Mouse (Mus musculus) right cerebral cortex, postnatal 10 days (tissue): ENCODE data around the gene Farsa.
"Not testable (repeated sequence)": the region's sequence is repeated elsewhere in the genome, so short reads cannot be mapped to it uniquely, and the experiment has no call there.

ENCODE experiments used
- DNase-seq, 2 experiments: peaks; one replicate each; pipeline ENCODE4 v3.0.0; 2021; ENCODE audit warnings: low spot score in 2 of 2

Farsa gene

DNA sequence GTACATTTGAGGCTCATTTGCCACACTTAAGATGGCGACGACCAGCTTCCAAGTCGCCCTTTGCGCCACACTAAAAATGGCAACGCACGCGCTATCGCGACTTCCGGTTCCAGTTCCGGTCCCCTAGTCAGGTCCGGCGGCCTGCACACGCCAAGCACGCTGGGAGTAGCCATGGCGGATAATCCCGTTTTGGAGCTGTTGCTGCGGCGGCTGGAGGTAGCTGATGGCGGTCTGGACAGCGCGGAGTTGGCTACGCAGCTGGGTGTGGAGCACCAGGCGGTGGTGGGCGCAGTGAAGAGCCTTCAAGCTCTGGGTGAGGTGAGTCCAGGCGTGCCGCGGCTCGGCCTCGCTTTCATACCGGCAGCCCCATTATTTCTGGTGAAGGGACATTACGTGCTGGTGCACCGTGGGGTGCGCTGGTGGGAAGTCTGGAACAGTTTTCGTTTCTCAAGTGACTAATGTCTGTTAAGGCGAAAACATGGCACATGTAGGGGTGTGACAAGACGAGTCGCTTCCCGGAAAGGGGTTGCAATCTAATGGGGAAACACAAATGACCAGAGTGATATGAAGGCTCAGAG lies at the start of gene Farsa:
TSS of gene Farsa (plus strand) at position 126 of the 578 bp plus-strand sequence.
- DNase-seq = peak; percentile 96 to 97

DNA sequence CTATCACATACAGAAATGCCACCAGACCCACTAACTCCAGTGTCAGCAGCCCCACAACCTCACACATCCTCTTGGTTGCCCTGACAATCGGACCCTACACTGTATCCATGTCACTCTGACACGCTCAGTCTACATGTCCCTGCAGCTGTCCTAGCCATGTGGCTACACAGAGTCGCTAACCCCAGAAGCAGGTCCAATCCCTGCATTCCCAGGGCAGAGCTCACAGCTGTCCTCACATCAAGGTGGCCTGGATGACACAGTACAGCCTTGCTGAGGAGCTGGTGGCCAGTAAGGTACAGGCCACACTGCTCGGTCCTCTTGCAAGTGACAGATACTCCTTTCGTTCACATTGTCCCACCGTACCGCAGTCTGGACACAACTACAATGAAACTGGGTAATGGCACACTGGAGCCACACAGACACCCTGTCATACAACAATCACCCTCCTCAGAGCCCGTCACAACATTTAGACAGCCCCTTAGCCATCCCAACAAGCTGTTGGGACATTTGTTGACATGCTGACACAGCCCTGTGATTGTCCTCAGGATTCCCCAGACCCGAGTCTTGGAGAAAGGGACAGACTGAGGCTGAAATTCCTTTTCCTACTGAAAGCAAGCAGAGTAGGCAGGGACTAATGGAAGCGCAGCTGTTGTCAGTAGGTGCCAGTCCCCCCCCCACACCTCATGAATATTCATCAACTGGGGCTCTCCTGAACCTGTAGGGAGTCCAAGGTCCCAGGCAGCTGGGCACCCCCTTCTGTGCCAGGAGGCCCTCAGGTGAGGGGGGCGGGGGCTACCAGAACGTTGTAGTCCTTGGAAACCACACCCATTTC lies 47.5 kb upstream of the Farsa start:
- DNase-seq = no peak

DNA sequence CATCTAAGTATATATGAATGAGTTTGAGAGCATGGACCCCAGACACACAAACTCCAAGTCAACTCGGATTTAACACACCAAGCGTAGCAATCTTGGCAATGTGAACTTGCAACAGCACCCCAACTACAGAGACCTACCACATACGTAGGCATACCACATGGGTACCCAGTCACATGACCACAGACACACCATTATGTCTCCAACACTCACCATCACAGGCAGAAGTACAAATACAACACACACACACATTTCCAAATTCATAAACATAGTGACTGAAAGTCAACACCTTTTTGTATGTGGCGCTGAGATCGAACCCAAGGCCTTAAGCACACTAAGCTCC lies 46.9 kb upstream of the Farsa start:
- DNase-seq = no peak

DNA sequence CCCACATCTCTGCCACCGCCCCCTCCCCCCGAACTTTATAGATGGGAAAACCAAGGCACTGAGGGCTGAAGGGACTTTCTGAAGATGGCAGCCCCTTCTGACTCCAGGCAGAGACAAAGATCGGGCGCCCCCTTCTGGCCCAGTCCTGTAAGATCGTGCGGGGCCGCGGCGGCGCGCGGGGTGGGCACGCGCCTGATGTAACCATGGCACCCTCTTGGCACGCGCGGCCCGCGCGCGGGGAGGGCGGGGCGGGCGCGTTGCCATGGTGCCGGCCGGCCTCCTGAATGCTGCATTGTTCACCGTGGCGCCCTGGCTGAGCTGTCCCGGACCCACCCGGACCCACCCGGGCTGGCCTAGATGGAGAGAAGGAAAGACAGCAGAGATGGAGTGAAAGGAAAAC lies 45.9 kb upstream of the Farsa start:
- DNase-seq = peak; percentile 95 to 97

DNA sequence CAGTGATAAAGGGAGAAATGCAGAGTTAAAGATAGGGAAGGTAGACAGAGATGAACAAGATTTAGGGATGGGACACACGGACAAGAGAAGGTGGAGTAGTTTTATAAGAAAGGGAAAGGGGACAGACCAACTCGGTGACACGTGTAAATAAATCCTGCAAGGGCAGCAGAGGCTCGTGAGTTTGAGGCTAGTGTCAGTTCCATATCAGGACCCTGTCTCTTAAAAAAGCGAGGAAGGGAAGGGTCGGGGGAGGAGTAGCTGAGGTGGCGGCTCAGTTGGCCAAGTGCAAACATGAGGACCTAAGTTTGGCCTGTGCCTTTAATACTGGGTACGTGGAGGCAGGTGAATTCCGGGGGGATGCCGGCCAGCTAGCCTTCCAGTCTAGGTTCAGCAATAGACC lies 45.5 kb upstream of the Farsa start:
- no peak for DNase-seq

DNA sequence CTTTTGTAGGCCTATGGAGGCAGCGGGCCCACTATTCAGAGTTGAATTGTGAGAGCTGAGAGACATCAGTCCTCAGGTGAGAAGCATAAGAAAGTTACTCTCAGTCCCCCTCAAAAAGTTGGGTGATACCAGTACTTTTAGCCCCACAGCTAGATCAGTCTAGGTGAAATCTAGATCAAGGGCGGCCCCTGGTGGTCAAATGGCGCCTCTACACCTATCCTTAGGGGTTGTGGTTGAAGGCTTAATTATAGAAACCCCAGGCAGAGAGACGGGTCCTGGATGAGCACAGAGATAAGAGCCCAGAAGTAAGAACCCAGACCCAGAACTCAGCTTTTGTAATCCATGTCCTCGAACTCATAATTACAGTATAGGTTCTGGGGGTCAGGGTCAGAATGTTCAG lies 43.7 kb upstream of the Farsa start:
- peak; percentile 86 to 92 for DNase-seq

DNA sequence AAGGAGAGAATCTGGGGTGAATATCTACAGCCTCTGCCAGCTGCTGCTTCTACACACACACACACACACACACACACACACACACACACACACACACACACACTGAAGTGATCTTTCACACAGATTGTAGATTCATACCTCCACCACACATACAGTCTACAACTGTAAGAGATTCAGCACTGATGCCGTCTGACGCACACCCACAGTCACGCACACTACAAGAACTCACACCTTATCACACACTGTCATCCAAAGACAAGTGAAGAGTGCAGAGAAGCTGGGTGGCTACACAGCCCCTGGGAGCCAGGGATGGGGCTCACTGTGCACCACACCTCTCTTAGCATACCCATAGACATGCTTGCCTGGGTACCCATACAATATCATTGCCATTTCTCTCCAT lies 43.0 kb upstream of the Farsa start:
- DNase-seq = no peak

DNA sequence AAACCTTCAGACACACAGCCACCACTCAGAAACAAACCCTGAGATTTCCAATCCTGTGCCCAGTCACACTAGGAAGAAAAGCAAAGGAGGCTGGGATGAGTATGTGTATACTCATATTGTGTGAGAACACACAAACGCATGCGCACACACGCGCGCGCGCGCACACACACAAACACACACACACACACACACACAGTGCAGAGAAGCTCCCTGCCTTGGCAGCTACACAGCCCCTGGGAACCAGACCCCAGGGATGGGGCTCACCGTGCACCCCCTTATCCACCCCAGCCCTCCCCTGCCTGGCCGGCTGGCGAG lies 42.6 kb upstream of the Farsa start:
- no peak for DNase-seq

DNA sequence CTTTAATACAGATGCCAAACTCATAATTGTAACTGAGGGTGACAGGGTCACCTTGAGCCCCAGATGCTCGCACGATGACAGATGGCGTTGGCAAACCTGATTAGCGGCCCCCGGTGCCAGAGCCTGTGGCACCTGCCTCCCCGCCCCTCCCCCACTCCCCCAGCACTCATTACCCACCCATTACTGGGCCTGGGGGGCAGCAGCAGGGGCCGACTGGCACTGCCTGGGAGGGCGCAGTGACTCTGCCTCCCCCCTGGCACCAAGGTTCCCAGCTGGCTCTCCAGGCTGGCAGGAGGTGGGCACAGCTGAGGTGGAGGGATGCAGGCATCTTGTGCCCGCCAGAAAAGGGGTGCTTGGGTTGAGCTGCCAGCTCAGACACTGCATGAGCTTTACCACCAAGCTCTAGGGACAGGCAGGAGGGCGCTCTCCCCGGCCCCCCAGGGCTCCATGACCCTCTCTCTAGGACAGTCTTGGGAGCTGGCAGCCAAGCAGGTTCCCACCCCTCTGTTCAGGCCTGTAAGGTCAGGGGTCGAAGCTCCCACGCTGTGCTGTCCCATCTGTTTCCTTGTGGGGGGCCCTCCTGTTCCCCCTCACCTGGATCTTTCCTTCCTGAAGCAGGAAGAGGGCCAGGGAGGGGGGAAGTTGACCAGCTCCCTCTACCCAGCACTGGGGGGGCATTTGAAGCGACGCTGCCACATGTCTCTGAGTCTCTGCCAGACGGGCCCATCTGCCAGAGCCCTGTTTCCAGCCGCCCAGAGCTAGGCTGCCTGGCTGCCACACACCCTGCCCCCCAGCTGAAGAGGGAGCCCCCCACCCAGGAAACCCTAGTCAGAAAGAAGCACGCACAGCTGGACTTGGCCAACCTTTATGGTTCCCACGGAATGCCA lies 42.0 kb upstream of the Farsa start:
- peak; percentile 75 to 76 for DNase-seq

DNA sequence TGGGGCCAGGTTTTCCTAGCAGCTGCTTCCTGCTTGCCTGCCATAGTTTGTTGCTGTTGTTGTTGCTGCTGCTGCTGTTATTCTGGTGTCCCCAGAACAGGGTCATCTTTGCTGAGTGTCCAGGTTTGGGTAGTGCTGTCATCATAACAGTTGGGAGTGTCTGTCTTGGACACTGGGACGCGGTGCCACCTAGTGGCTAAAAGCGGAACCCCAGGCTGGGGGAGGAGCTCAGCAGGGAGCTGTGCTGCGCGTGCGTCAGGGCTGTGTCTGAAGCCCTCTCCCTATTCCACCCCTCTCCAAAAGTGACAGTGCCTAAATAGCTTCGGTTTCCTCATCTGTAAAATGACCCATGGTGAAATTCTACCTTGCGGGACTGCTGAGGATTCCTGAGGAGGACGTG lies 41.2 kb upstream of the Farsa start:
- peak; percentile 94 to 96 for DNase-seq

DNA sequence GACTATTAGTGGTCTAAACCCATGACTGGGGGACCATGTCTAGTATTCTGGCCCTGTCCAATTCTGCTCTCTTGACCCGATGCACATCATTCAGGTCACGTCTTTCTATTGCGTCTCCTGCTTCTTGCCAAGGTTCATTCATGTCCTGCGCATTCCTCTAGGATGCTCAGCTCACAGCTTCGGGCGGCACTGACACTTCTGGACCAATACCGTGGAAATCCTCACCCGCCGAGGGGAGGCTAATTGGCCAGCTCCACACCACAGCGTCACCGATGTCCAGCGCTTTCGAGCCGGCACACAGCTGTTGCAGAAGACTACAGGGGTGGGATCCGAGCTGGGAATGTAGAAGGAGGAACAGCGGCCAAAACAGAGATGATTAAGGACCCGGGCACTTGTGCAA lies 40.7 kb upstream of the Farsa start:
- DNase-seq = no peak

DNA sequence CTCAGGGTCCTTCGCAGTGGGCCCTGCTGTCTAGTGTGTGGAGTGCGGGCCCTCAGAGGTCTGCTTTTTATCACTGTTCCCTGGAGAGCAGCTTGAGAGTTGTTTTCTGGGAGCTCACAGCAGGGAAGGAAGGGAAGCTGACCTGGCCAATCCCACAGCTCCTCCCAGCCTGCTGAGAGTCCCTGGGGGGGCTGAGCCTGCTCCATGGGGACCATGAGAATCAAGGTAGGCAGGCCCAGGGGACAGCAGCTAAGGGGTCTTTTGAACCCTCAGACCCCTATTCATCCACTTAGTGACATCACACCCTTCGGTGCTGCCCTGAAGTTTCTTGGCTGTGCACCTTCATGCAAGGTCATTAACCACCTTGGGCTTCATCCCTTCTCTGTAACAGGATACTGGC lies 34.1 kb upstream of the Farsa start, which contains the start of gene Dand5:
TSS of gene Dand5 (minus strand) at position 101 of the 400 bp plus-strand sequence.
- DNase-seq = no peak

DNA sequence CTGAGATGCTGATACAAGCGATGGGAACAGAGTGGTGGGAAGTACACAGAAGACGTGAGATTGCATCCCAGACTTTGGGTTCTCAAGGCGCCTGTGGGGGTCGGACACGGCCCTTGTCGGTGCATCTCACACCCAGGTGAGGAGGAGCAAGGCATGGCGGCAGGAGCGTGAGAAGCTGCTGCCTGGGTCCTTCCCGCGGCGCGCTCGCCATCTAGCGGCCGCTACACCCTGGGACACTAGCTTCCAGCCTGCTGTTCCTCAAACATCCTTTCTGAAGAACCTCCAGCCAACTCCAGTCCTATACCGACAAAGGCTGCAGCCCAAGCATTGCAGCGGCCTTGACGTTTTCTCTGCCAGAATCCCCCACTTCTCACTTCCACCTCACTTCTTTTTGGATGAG lies 33.1 kb upstream of the Farsa start:
- peak; percentile 80 to 83 for DNase-seq

DNA sequence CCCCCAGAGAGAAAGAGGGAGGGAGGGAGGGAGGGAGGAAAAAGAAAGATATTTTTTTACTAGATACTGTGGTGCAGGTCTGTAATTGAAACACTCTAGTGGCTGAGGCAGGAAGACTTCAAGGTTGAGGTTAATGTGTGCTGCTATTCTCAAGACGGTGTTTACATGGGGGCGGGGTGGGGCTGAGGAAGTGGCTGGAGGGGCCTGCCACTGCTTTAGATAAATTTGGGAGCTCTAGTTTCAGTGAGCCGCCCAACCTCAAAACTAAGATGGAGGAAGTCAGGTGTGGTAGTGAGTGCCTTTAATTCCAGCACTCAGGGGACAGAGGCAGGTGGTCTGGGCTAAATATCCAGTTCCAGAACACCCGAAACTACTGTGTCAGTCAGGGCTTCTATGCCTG lies 31.2 kb upstream of the Farsa start:
- DNase-seq = no peak

DNA sequence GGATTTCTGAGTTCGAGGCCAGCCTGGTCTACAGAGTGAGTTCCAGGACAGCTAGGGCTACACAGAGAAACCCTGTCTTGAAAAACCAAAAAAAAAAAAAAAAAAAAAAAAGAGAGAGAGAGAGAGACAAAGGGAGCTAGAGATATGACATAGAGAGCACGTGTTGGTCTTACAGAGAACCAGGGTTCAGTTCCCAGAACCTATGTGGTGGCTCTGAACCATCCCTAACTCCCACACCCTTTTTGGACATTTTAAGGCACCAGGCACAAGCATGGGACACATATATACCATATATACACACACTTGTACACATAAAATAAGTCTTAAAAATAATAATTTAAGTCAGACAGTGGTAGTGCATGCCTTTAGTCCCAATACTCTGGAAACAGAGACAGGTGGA lies 30.3 kb upstream of the Farsa start:
- DNase-seq = not testable (repeated sequence)

DNA sequence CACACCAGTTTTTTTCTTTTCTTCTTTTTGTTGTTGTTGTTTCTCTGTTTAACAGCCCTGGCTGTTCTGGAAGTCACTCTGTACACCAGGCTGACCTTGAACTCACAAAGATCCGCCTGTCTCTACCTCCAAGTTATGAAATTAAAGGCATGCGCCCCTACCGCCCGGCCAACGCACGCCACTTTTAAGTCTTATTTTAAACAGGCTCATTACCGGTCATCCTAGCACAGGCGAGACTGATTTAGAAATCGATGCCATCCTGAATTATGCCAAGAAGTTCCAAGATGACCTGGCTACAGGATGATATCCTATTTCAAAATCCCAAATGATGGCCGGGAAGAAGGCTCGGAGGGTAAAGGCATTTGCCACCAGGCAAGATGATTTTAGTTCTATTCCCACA lies 25.3 kb upstream of the Farsa start, which contains the start of gene Gadd45gip1:
TSS of gene Gadd45gip1 (plus strand) at position 33 of the 400 bp plus-strand sequence.
- DNase-seq = no peak

DNA sequence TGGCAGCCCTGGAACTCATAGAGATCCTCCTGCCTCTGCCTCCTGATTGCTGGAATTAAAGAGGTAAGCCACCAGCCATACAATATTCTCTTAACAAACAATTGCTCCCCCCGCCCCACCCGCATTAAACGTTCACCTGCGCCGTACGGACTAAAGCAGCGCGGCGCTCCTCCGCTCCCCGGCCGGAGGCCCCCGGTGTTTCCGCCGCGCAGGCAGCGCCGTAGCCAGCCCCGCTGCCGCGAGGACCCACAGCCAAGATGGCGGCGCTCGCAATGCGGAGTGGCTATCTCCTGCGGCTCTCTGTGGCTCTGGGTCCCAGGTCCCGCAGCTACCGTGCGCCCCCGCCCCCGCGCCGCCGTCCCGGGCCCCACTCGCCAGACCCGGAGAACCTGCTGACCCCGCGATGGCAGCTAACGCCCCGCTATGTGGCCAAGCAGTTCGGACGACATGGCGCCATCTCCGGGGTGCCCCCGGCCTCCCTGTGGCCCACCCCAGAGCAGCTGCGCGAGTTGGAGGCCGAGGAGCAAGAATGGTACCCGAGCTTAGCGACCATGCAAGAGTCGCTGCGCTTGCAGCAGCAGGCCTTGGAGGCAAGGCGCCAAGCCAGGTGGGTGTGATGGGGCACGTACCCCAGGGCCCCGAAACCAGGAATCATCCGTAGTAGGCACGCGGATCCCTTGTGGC lies 24.6 kb upstream of the Farsa start:
- peak; percentile 83 to 87 for DNase-seq

DNA sequence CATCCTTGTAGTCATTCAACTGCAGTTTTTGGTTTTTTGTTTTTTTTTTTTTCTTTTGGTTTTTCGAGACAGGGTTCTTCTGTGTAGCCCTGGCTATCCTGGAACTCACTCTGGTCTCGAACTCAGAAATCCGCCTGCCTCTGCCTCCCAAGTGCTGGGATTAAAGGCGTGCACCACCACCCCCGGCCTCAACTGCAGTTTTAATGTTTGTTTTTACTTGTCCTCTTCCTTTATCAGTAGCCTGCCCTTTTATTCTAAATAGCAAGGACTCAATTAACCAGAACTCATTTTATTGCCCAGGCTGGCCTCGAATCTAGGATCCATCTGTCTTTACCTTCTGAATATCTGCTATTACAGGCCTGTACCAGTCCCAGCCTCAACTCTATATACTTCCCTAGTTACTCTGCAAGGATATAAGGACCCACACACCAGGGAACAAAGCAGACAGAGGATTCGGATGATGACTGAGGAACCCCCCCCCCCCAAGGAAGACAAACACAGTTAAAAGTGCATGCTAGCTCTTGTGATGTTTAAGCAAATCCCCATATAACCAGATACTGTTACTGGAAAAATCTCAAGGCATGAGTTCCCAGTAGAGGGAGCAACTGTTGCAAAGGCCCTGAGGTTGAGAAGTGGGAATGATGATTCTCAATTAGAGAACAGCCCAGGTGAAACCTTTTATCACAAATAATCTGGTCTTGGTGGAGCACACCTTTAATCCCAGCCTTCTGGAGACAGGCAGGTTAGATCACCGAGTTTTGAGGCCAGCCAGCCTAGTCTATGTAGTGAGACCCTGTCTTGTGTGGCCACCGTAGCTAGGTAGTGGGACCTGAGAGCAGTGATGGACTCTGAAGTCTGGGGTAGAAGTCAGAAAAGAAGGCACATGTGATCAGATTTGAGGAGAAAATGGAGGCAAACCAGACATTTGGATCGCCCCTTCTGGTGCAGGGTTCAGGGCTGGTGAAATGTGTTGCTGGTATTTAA lies 23.7 kb upstream of the Farsa start:
- DNase-seq = no peak

DNA sequence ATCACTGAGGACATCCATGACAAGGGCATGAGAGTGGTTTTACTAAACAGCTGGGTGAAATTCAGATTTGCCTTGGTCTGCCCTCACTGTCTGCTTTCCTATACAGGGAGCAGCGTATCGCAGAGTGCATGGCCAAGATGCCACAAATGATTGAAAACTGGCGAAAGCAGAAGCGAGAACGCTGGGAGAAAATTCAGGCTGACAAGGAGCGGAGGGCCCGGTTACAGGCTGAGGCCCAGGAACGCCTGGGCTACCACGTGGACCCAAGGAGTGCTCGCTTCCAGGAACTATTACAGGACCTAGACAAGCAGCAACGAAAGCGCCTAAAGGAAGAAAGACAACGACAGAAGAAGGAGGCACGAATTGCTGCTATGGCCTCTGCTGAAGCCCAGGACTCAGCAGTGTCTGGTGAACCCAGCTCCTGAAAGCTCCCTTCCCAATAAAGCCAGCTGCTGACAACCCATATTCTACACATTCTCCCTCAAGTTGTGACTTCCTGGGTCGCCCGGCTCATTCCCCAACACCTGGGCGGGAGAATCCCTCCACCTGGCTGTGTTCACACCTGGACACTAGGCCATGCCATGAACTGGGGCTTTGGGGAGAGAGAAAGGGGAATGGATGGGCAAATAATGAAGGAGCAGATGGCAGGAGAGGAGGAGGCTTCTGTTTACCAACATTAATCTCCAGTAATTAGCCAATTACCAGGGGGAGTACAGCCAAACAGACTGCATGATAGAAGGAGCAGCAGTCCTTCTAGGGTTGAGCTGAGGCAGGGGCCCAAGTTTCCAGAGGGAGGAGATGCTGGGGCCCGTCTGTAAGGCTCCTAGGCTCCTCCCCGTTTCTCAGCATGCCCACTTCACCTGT lies 22.6 kb upstream of the Farsa start:
- DNase-seq = no peak
